Mouse (Mus musculus): ENCODE results near the gene Ikzf2.

Gene Ikzf2

GRCm38 (mm10) chr1:69687076-69687991 is at the start of gene Ikzf2:
Ikzf2 (minus strand) TSS chr1:69687245.
- in situ Hi-C loops (cut with MboI, MseI): loop anchor here (5.0 kb wide), 2 partner anchors 75 to 445 kb away; no protein-coding TSS in a partner anchor

DNA sequence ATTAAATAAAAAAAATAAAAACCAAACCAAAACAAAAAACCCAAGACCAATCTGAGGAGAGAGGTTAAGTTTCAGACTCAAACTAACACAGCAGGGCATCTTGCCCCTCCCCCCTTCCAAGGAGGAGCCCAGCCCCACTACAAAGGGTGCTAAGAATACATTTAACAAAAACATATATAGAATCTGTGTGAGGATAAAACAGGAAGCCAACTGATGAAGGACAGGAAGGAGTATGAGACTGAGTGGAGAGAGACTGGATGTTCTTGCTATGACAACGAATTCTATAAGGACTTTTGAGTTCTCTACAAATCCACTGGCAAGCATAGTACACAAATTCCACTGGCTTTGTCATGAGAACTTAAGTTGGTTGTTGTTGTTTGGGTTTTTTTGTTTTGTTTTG is 42.7 kb upstream of the Ikzf2 start:
- in situ Hi-C loops (cut with MboI, MseI): no loop called here

GRCm38 (mm10) chr1:69729031-69729679 is 42.1 kb upstream of the Ikzf2 start:
- in situ Hi-C loops (cut with MboI, MseI): no loop called here

- in situ Hi-C loops (cut with MboI, MseI): no loop called here
Measured at GRCm38 (mm10) chr1:69727968-69728367, 40.9 kb upstream of the Ikzf2 start.

DNA sequence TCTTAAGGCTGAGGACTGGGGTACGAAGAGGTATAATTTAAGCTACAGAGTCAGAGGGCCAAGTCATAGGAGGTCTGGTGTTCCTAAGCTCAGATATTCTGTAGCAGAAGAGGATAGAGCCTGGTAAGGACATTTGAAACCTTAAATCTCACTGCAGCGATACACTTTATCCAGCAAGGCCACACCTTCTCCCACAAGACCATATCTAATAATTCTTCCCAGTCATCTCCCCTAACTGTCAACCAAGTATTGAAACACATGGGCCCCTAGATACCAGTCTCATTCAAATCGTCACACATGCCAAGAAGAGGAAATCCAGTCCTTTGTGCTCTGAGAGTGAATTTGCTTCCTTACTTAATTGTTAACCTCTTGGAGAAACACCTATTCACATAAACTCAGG is 30.1 kb upstream of the Ikzf2 start:
- in situ Hi-C loops (cut with MboI, MseI): no loop called here

DNA sequence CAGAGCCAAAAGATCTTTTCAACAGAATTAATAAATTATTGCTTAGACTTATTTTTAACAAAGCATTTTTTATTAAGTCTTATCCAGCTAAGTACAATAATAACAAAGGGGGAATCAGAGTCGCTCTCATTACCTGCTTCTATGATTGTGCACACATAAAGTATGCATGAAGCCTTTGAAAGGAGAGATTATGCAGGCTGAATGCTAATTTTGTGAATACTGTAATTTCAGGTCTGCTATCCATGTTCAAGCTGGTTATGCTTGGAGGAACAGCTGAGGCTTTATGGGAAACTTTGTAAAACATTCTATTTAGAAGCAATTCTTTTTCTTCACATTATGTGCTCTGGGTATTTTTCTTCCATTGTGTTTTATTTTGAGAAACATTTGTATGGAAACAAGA is 21.5 kb upstream of the Ikzf2 start:
- in situ Hi-C loops (cut with MboI, MseI): no loop called here

DNA sequence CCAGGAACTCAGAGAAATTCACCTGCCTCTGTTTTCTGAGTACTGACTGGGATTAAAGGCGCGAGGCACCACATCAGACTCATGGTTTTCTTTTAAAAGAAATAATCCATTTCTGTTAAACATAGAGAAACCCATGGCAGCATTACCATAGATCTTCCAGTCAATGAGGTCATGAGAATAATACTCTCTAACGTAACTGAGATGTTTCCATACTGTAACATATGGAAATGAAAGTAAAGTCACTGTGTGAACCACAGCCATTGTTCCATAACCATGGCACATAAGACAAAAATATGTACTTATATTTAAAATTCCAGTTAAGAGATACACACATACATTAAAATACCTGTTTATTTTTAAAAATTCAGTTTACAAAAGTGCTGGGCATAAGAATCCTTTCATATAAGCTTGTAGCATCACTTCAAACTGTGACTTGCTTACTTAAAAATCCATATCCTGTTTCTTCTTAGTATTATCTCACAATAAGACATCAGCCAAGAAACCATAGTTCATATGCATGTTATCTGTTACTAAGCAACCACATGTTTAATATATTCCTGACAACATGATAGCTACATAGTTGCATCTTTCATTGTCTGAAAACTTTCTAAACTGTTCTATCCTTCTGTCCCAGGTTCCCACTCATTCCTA is 16.6 kb upstream of the Ikzf2 start:
- in situ Hi-C loops (cut with MboI, MseI): no loop called here

GRCm38 (mm10) chr1:69691946-69692345 is 4.9 kb upstream of the Ikzf2 start:
- in situ Hi-C loops (cut with MboI, MseI): no loop called here

DNA sequence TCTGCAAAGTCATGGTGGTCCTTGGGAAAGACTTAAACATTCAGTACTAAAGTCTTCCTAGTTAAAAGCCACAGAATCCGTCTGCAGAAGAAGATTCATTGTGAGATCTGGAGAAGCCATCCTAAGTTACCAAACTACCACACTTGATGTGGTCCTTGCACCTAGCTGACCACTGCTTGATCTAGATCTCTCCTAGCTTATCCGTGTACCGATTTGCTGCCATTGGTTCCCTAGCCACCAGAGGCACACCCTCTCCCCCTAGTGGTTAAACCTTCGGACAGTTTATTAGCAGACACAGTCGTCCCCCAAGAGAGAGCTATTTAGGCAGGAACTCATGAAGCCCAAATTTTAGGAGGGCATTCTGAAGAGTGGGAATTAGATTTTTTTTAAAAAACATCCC is 1.9 kb upstream of the Ikzf2 start:
- in situ Hi-C loops (cut with MboI, MseI): loop anchor here (5.0 kb wide), 2 partner anchors 73 to 447 kb away; no protein-coding TSS in a partner anchor

DNA sequence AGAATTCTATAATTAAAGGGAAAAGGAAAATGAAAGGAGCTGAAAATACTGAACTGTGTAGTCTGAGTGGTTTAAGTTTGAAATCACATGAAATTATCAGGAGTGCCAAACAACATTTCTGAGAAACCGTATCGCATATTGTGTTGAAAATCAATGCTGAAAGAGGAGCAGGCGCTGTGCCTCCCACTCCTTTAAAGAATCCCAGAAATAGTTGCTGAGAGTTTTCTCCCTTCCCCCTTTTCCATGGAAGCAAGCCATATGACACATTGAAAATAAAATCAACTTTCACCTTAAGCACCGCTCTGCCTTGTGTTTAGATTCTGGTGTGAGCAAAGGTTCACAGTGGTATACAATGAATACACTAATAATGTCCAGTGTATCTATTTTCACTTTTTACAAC is 1.1 kb upstream of the Ikzf2 start:
- in situ Hi-C loops (cut with MboI, MseI): loop anchor here (5.0 kb wide), 2 partner anchors 74 to 446 kb away; no protein-coding TSS in a partner anchor

GRCm38 (mm10) chr1:69686741-69687075 is 337 bp downstream of the Ikzf2 start:
- in situ Hi-C loops (cut with MboI, MseI): loop anchor here (5.0 kb wide), 2 partner anchors 76 to 444 kb away; no protein-coding TSS in a partner anchor

- in situ Hi-C loops (cut with MboI, MseI): loop anchor here (5.0 kb wide), 2 partner anchors 76 to 444 kb away; no protein-coding TSS in a partner anchor
Measured at GRCm38 (mm10) chr1:69685890-69686490, 1.1 kb downstream of the Ikzf2 start.

- in situ Hi-C loops (cut with MboI, MseI): loop anchor here (5.0 kb wide), 2 partner anchors 77 to 443 kb away; no protein-coding TSS in a partner anchor
Measured at GRCm38 (mm10) chr1:69685049-69685889, 1.8 kb downstream of the Ikzf2 start.

DNA sequence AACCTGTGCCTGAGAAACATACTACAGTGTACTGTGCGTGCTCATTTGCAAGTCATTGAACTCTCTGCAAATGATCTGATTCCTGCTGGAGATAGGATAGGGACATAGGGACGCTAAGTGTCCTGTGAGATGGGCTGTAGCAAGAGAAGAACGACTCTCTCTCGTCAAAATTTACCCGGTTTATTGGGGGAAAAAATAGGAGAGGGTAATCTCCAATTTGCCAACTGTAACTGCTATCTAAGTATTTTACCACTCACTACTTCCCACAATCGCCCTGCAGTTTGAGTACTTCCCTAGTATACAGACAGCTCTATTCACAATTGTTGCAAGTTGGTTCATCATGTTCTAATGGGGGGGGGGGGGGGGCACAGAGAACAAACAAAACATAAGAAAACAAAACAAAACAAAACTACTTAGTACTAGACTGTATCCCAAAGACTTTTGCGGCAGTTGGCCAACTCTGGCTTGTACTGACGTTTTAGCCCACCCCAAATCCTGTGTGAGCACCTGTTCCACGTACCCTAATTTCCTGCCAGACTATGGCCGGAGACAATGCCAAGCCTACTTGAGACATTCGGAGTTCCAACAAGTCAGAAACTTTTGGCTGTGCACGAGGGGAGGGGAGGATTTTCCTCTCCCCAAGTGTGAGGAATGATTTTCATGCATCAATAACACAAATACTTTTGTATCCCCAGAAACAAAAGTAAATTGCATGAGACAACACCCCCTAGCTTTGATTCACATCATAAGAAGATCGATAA is 2.6 kb downstream of the Ikzf2 start:
- in situ Hi-C loops (cut with MboI, MseI): loop anchor here (5.0 kb wide), 2 partner anchors 78 to 442 kb away; no protein-coding TSS in a partner anchor

GRCm38 (mm10) chr1:69683851-69684250 is 3.2 kb downstream of the Ikzf2 start:
- in situ Hi-C loops (cut with MboI, MseI): no loop called here

GRCm38 (mm10) chr1:69683058-69683457 is 4.0 kb downstream of the Ikzf2 start:
- in situ Hi-C loops (cut with MboI, MseI): no loop called here

- in situ Hi-C loops (cut with MboI, MseI): no loop called here
Measured at GRCm38 (mm10) chr1:69682261-69682660, 4.8 kb downstream of the Ikzf2 start.

DNA sequence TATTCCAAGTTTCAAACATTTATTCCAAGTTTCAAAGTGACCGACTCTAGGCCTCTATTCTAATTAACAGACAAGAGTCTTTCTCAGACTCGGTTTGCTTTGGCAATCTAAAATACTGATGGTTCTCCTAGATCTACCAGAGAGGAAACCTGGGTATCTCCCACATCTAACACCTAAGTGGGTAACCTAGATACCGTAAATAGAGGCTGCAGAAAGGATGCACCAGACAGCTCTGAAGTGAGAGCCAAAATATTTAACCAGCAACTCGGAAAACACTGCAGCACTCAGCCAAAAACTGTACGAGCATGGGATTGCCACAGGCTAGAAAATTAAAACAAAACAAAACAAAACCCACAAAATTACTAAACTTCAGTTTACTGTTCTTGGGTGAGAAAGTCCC is 6.0 kb downstream of the Ikzf2 start:
- in situ Hi-C loops (cut with MboI, MseI): no loop called here

- in situ Hi-C loops (cut with MboI, MseI): no loop called here
Measured at GRCm38 (mm10) chr1:69680501-69680900, 6.5 kb downstream of the Ikzf2 start.

GRCm38 (mm10) chr1:69669897-69670404 is 17.1 kb downstream of the Ikzf2 start:
- in situ Hi-C loops (cut with MboI, MseI): no loop called here

All from T-helper 2 cell (primary cell).